Mouse (Mus musculus) CH12.LX (cell line): ENCODE data around the gene Krt75. TPM values are rescaled to one million over a fixed set of nuclear protein-coding genes. Genes with fewer than 3 reads are reported as not detected.
"Not testable (repeated sequence)": the region's sequence is repeated elsewhere in the genome, so short reads cannot be mapped to it uniquely, and the experiment has no call there.

Source experiments
- DNase-seq: peaks from one replicate; pipeline ENCODE4 v3.0.0-alpha.2; 2013; ENCODE audit errors: extremely low read depth
- H3K27ac ChIP-seq: 2 replicates; pipeline ENCODE4 v1.5.1; 2012; ENCODE audit warnings: low read depth, mild to moderate bottlenecking, control low read depth, moderate library complexity; ENCODE audit not compliant: insufficient read depth
- H3K27me3 ChIP-seq: replicated peaks from 2 replicates; pipeline ENCODE3; 2012; ENCODE audit warnings: inconsistent platforms
- H3K36me3 ChIP-seq, 2 experiments: replicated peaks in 1 of 2; 2 replicates each; pipeline versions ENCODE3 to v1.6.1; 2012; ENCODE audit warnings: inconsistent platforms in 1 of 2, low read length in 1 of 2, mild to moderate bottlenecking in 1 of 2, mixed read lengths in 1 of 2, moderate library complexity in 1 of 2; ENCODE audit not compliant: control insufficient read depth in 1 of 2, insufficient read depth in 1 of 2
- H3K4me1 ChIP-seq, 2 experiments: 2 replicates each; pipeline ENCODE4 v1.6.1; 2012; ENCODE audit warnings: inconsistent platforms in 1 of 2, moderate library complexity in 1 of 2; ENCODE audit not compliant: insufficient read depth in 2 of 2, control insufficient read depth in 1 of 2
- H3K4me2 ChIP-seq: 2 replicates; pipeline ENCODE4 v1.6.1; 2012; ENCODE audit warnings: low read depth, mild to moderate bottlenecking, control low read depth; ENCODE audit not compliant: poor library complexity, insufficient read depth, severe bottlenecking
- H3K4me3 ChIP-seq, 3 experiments: fragments of 150-350 bp in 1 of 3; sonication (generic) in 1 of 3; replicated peaks in 1 of 3; 2 replicates each; pipeline versions ENCODE3 to v1.5.1; 2011 to 2012; ENCODE audit warnings: low read depth in 2 of 3, low read length in 2 of 3, mild to moderate bottlenecking in 2 of 3, moderate library complexity in 2 of 3, control low read depth in 1 of 3, improper control_type of control experiment in 1 of 3, inconsistent platforms in 1 of 3, mixed read lengths in 1 of 3; ENCODE audit not compliant: poor library complexity in 1 of 3
- H3K79me2 ChIP-seq: replicated peaks from 2 replicates; pipeline ENCODE4 v1.6.1; 2012; ENCODE audit warnings: mild to moderate bottlenecking, moderate library complexity; ENCODE audit not compliant: control insufficient read depth, poor library complexity, insufficient read depth, severe bottlenecking; ENCODE audit errors: extremely low read depth
- H3K9ac ChIP-seq: 2 replicates; pipeline ENCODE4 v1.6.1; 2012; ENCODE audit warnings: low read depth, mild to moderate bottlenecking, control low read depth, moderate library complexity; ENCODE audit not compliant: insufficient read depth
- H3K9me3 ChIP-seq: replicated peaks from 2 replicates; pipeline ENCODE3; 2012; ENCODE audit warnings: low read length, inconsistent platforms, mixed read lengths
- CTCF ChIP-seq, 2 experiments: IDR thresholded peaks in 1 of 2; conservative IDR thresholded peaks in 1 of 2; 2 replicates each; pipeline ENCODE4 v1.5.1; 2011 to 2012; ENCODE audit warnings: low read depth in 2 of 2, low read length in 2 of 2, improper control_type of control experiment in 1 of 2, inconsistent platforms in 1 of 2, mild to moderate bottlenecking in 1 of 2, moderate library complexity in 1 of 2
- HCFC1 ChIP-seq: IDR thresholded peaks from 2 replicates; pipeline ENCODE4 v1.6.1; 2012; ENCODE audit warnings: low read depth, mild to moderate bottlenecking, inconsistent platforms, low read length, improper control_type of control experiment
- IRF4 ChIP-seq: IDR thresholded peaks from 2 replicates; pipeline ENCODE4 v1.6.1; 2014; ENCODE audit warnings: low read depth, mild to moderate bottlenecking, inconsistent platforms, low read length, improper control_type of control experiment
- MAZ ChIP-seq: IDR thresholded peaks from 2 replicates; pipeline ENCODE4 v1.6.1; 2012; ENCODE audit warnings: low read depth, mild to moderate bottlenecking, inconsistent platforms, low read length, improper control_type of control experiment, moderate library complexity
- MEF2A ChIP-seq: IDR thresholded peaks from 2 replicates; pipeline ENCODE4 v1.6.1; 2014; ENCODE audit warnings: low read depth, mild to moderate bottlenecking, inconsistent platforms, low read length, improper control_type of control experiment, borderline replicate concordance
- MYC ChIP-seq: IDR thresholded peaks from 2 replicates; pipeline ENCODE4 v1.6.1; 2011; ENCODE audit warnings: low read depth, mild to moderate bottlenecking, improper control_type of control experiment, low read length
- RAD21 ChIP-seq: IDR thresholded peaks from 2 replicates; pipeline ENCODE4 v1.6.1; 2011; ENCODE audit warnings: low read depth, mild to moderate bottlenecking, low read length, improper control_type of control experiment, moderate library complexity
- SMC3 ChIP-seq: IDR thresholded peaks from 2 replicates; pipeline ENCODE4 v1.6.1; 2011; ENCODE audit warnings: low read depth, low read length, improper control_type of control experiment
- TCF12 ChIP-seq: IDR thresholded peaks from 2 replicates; pipeline ENCODE4 v1.6.1; 2014; ENCODE audit warnings: low read depth, mild to moderate bottlenecking, inconsistent platforms, low read length, improper control_type of control experiment
- USF1 ChIP-seq: IDR thresholded peaks from 2 replicates; pipeline ENCODE4 v1.6.1; 2014; ENCODE audit warnings: low read depth, mild to moderate bottlenecking, inconsistent platforms, low read length, improper control_type of control experiment
- ZC3H11A ChIP-seq: IDR thresholded peaks from 2 replicates; pipeline ENCODE4 v1.6.1; 2012; ENCODE audit warnings: low read depth, mild to moderate bottlenecking, inconsistent platforms, low read length, improper control_type of control experiment
- ZKSCAN1 ChIP-seq: IDR thresholded peaks from 2 replicates; pipeline ENCODE4 v1.6.1; 2012; ENCODE audit warnings: low read depth, inconsistent platforms, low read length, improper control_type of control experiment, borderline replicate concordance
- dilution Hi-C: fragments of 300-500 bp; cut with MboI; formaldehyde crosslinking; loops from 2 replicates; pipeline ENCODE4 v1.14.3; 2020; ENCODE audit warnings: low sequenced_read_pairs; ENCODE audit not compliant: extremely low pct_unique_long_range_greater_than_20kb, extremely low pct_ligation_motif_present
- in situ Hi-C: fragments of 300-500 bp; cut with MboI; formaldehyde crosslinking; loops from 3 replicates; pipeline ENCODE4 v1.14.3; 2019; ENCODE audit warnings: low sequenced_read_pairs, low pct_ligation_motif_present, low pct_unique_long_range_greater_than_20kb, mixed read lengths
- polyA plus RNA-seq: library from polyadenylated mRNA; unstranded; fragments of >175 nt; gene quantifications from 2 replicates; pipeline ENCODE4 v1.2.1, GENCODE M21; 2012; ENCODE audit warnings: low read depth; ENCODE audit not compliant: insufficient read length
- total RNA-seq, 2 experiments: library from RNA; depleted of rRNA; stranded (reverse); fragments of 300-350 nt in 1 of 2; fragments of >200 nt in 1 of 2; gene quantifications; 2 replicates each; pipeline ENCODE4 v1.2.3; 2012 to 2014

The Krt75 gene
- total and polyA plus RNA-seq, 3 experiments = not detected

DNA sequence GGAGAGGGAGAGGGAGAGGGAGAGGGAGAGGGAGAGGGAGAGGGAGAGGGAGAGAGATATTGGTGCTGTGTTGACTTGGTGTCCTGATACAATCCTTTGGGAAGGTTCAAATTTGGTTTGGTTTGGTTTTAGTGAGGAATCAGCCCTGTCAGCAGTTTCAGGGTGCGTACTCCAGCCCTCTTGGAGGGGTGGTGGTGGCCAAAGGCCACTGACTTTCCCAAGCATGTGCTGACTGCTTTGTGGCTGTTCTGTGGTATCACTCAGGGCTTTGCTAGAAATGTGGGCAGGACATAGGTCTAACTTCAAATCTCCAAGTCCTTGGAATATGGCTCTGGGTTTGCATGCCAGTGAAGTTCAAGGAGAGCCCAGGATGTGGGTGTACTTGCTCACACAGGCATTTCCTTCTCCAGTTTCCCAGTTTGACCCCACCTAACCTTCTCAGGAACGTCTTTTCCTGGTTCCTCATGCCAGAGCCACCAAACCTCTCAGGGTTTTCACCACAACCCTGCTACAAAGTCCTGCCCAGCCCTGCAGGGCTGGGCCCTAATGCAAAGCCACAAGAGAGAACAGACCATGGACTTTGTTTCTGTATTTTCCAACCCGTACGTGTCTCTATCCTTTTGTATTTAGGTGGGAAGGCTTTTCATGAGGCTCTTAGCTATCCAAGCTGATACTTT is 51.0 kb downstream of the Krt75 start:
- H3K27ac ChIP-seq = no peak overlapping the region
- no peak for DNase-seq
- H3K9ac ChIP-seq = no peak overlapping the region
- in situ Hi-C loops = loop anchor here (10.0 kb wide), 1 partner anchor 452 kb away; no protein-coding TSS in a partner anchor
- no peak overlapping the region for H3K4me2 ChIP-seq
- no peaks in the 10 kb centered on the region for H3K36me3 ChIP-seq
- TF ChIP-seq SMC3 (no peak), IRF4 (no peak), TCF12 (no peak), USF1 (no peak), MAZ (no peak), MEF2A (no peak)
- TF ChIP-seq, all 38 proteins: peak for 0
- dilution Hi-C loops = no loop called here
- Histone ChIP-seq H3K9me3 (no peaks in the 10 kb centered on the region), H3K4me1 (no peaks in the 10 kb centered on the region), H3K27me3 (peaks cover 91% of the 10 kb centered on the region), H3K79me2 (no peaks in the 10 kb centered on the region), H3K4me3 (no peak overlapping the region)

DNA sequence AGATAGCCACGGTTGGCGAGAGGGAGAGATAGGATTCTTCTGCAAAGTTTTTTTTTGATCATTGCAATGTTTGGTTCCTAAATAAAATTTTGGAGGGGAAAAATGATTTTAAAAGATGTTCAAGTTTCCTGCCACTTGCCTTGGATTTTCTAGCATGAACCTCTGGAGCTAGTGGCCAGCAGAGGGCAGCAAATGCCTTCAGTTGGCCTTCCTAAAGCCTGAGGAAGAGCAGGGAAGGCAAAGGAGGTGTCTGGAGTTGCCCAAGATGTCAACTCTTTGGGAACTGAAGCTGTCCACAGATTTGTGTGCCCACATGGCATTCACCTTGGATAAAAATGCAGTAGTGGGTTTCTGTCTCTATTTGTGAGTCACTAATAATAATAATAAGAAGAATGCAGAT is 53.9 kb downstream of the Krt75 start:
- no peaks in the 10 kb centered on the region for H3K4me1 ChIP-seq
- dilution Hi-C loops = no loop called here
- TF ChIP-seq RAD21 = peak; percentile 90
- TF ChIP-seq ZC3H11A = peak; percentile 62
- TF ChIP-seq HCFC1 = no peak
- no peak for TF ChIP-seq ZKSCAN1
- TF ChIP-seq MYC = peak; percentile 55; the same call in 1 of the 2 replicates
- peak; percentile 42 to 89 for TF ChIP-seq CTCF (conservative IDR thresholded peaks at IDR 0.05 in 1 of 2, IDR thresholded peaks at IDR 0.05 in 1 of 2; ENCODE audit: low read depth in 2 of 2, low read length in 2 of 2)
- peak; percentile 84 for TF ChIP-seq SMC3
- TF ChIP-seq, all 38 proteins: peak for 5
- peak; percentile 63 for DNase-seq
- in situ Hi-C loops = loop anchor here (10.0 kb wide), 1 partner anchor 455 kb away; no protein-coding TSS in a partner anchor
- no peak overlapping the region for H3K27ac ChIP-seq
- H3K9me3 ChIP-seq = peaks cover 4% of the 10 kb centered on the region
- no peaks in the 10 kb centered on the region for H3K36me3 ChIP-seq
- no peaks in the 10 kb centered on the region for H3K79me2 ChIP-seq
- H3K4me2 ChIP-seq = no peak overlapping the region
- no peak overlapping the region for H3K9ac ChIP-seq
- peaks cover 73% of the 10 kb centered on the region for H3K27me3 ChIP-seq
- H3K4me3 ChIP-seq = no peak overlapping the region

DNA sequence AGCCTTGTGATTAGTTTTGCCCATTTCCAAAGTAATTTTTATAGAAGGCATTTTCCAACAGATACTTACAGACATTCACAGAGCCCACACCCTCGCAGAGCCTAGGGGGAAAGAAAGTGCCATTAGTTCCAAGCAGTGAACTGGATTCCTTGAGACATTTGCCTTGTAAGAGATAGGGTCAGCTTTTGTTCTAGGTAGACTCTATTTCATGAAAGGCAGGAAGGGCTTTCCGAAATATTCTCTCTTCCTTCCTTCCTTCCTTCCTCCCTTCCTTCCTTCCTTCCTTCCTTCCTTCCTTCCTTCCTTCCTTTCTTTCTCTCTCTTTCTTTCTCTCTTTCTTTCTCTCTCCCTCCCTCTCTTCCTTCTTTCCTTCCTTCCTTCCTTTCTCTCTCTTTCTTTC is 56.5 kb downstream of the Krt75 start, which contains the start of gene Gm49425:
Gm49425 (minus strand) TSS at position 101 of the 400 bp plus-strand sequence.
- H3K27ac ChIP-seq, H3K9me3 ChIP-seq, H3K4me1 ChIP-seq, DNase-seq, in situ Hi-C loops, H3K4me2 ChIP-seq, H3K36me3 ChIP-seq, dilution Hi-C loops, H3K4me3 ChIP-seq, H3K79me2 ChIP-seq, H3K9ac ChIP-seq: not testable (repeated sequence)
- peaks cover 76% of the 10 kb centered on the region for H3K27me3 ChIP-seq

Other genes with a start within 250 kb of the Krt75 start
- gene Krt80, start 203.7 kb downstream of the Krt75 start, total RNA-seq (2012; rRNA removed) = not detected in 2 replicates
- not detected in 2 replicates for gene Krt80, start 203.7 kb downstream of the Krt75 start, total RNA-seq (2014; rRNA removed)
- gene Krt80, start 203.7 kb downstream of the Krt75 start, polyA plus RNA-seq = 0.20 TPM in 1 of 2 replicates, not detected in the other
- gene Krt7, start 162.9 kb downstream of the Krt75 start, total RNA-seq (2012; rRNA removed) = 0.55 TPM in 2 replicates
- 0.46 and 0.81 TPM in 2 replicates for gene Krt7, start 162.9 kb downstream of the Krt75 start, total RNA-seq (2014; rRNA removed)
- gene Krt7, start 162.9 kb downstream of the Krt75 start, polyA plus RNA-seq = 2.5 and 4.1 TPM in 2 replicates
- 0.08 TPM in 1 of 2 replicates, not detected in the other for gene Krt87, start 135.1 kb downstream of the Krt75 start, total RNA-seq (2012; rRNA removed)
- gene Krt87, start 135.1 kb downstream of the Krt75 start, total RNA-seq (2014; rRNA removed) = not detected in 2 replicates
- gene Krt87, start 135.1 kb downstream of the Krt75 start, polyA plus RNA-seq = 0.11 and 0.16 TPM in 2 replicates
- gene Krt88, start 126.2 kb downstream of the Krt75 start, total RNA-seq (2012; rRNA removed) = not detected in 2 replicates
- not detected in 2 replicates for gene Krt88, start 126.2 kb downstream of the Krt75 start, total RNA-seq (2014; rRNA removed)
- gene Krt88, start 126.2 kb downstream of the Krt75 start, polyA plus RNA-seq = not detected in 2 replicates
- not detected in 2 replicates for gene Krt81, start 110.2 kb downstream of the Krt75 start, total RNA-seq (2012; rRNA removed)
- gene Krt81, start 110.2 kb downstream of the Krt75 start, total RNA-seq (2014; rRNA removed) = not detected in 2 replicates
- not detected in 2 replicates for gene Krt81, start 110.2 kb downstream of the Krt75 start, polyA plus RNA-seq
- not detected in 2 replicates for gene Krt86, start 100.4 kb downstream of the Krt75 start, total RNA-seq (2012; rRNA removed)
- gene Krt86, start 100.4 kb downstream of the Krt75 start, total RNA-seq (2014; rRNA removed) = not detected in 2 replicates
- not detected in 2 replicates for gene Krt86, start 100.4 kb downstream of the Krt75 start, polyA plus RNA-seq
- gene Krt83, start 82.4 kb downstream of the Krt75 start, total RNA-seq (2012; rRNA removed) = not detected in 2 replicates
- not detected in 2 replicates for gene Krt83, start 82.4 kb downstream of the Krt75 start, total RNA-seq (2014; rRNA removed)
- not detected in 2 replicates for gene Krt83, start 82.4 kb downstream of the Krt75 start, polyA plus RNA-seq
- gene Gm49425, start 56.6 kb downstream of the Krt75 start, total RNA-seq (2012; rRNA removed) = not detected in 2 replicates
- gene Gm49425, start 56.6 kb downstream of the Krt75 start, total RNA-seq (2014; rRNA removed) = not detected in 2 replicates
- not detected in 2 replicates for gene Gm49425, start 56.6 kb downstream of the Krt75 start, polyA plus RNA-seq
- gene Krt84, start 41.1 kb downstream of the Krt75 start, total RNA-seq (2012; rRNA removed) = not detected in 2 replicates
- gene Krt84, start 41.1 kb downstream of the Krt75 start, total RNA-seq (2014; rRNA removed) = not detected in 2 replicates
- gene Krt84, start 41.1 kb downstream of the Krt75 start, polyA plus RNA-seq = not detected in 2 replicates
- not detected in 2 replicates for gene Krt82, start 23.2 kb downstream of the Krt75 start, total RNA-seq (2012; rRNA removed)
- not detected in 2 replicates for gene Krt82, start 23.2 kb downstream of the Krt75 start, total RNA-seq (2014; rRNA removed)
- not detected in 2 replicates for gene Krt82, start 23.2 kb downstream of the Krt75 start, polyA plus RNA-seq
- not detected in 2 replicates for gene Krt90, start 11.0 kb downstream of the Krt75 start, total RNA-seq (2012; rRNA removed)
- gene Krt90, start 11.0 kb downstream of the Krt75 start, total RNA-seq (2014; rRNA removed) = not detected in 2 replicates
- not detected in 2 replicates for gene Krt90, start 11.0 kb downstream of the Krt75 start, polyA plus RNA-seq
- not detected in 2 replicates for gene Gm5414, start 54.3 kb upstream of the Krt75 start, total RNA-seq (2012; rRNA removed)
- not detected in 2 replicates for gene Gm5414, start 54.3 kb upstream of the Krt75 start, total RNA-seq (2014; rRNA removed)
- gene Gm5414, start 54.3 kb upstream of the Krt75 start, polyA plus RNA-seq = not detected in 2 replicates
- not detected in 2 replicates for gene Gm5478, start 73.5 kb upstream of the Krt75 start, total RNA-seq (2012; rRNA removed)
- gene Gm5478, start 73.5 kb upstream of the Krt75 start, total RNA-seq (2014; rRNA removed) = not detected in 2 replicates
- gene Gm5478, start 73.5 kb upstream of the Krt75 start, polyA plus RNA-seq = not detected in 2 replicates
- not detected in 2 replicates for gene Krt6b, start 106.4 kb upstream of the Krt75 start, total RNA-seq (2012; rRNA removed)
- gene Krt6b, start 106.4 kb upstream of the Krt75 start, total RNA-seq (2014; rRNA removed) = not detected in 2 replicates
- not detected in 2 replicates for gene Krt6b, start 106.4 kb upstream of the Krt75 start, polyA plus RNA-seq
- not detected in 2 replicates for gene Krt6a, start 120.4 kb upstream of the Krt75 start, total RNA-seq (2012; rRNA removed)
- gene Krt6a, start 120.4 kb upstream of the Krt75 start, total RNA-seq (2014; rRNA removed) = not detected in 2 replicates
- gene Krt6a, start 120.4 kb upstream of the Krt75 start, polyA plus RNA-seq = not detected in 2 replicates
- not detected in 2 replicates for gene Krt5, start 139.0 kb upstream of the Krt75 start, total RNA-seq (2012; rRNA removed)
- gene Krt5, start 139.0 kb upstream of the Krt75 start, total RNA-seq (2014; rRNA removed) = not detected in 2 replicates
- not detected in 2 replicates for gene Krt5, start 139.0 kb upstream of the Krt75 start, polyA plus RNA-seq
- not detected in 2 replicates for gene Krt71, start 169.2 kb upstream of the Krt75 start, total RNA-seq (2012; rRNA removed)
- not detected in 2 replicates for gene Krt71, start 169.2 kb upstream of the Krt75 start, total RNA-seq (2014; rRNA removed)
- gene Krt71, start 169.2 kb upstream of the Krt75 start, polyA plus RNA-seq = not detected in 2 replicates
- not detected in 2 replicates for gene Krt72, start 212.6 kb upstream of the Krt75 start, total RNA-seq (2012; rRNA removed)
- not detected in 2 replicates for gene Krt72, start 212.6 kb upstream of the Krt75 start, total RNA-seq (2014; rRNA removed)
- gene Krt72, start 212.6 kb upstream of the Krt75 start, polyA plus RNA-seq = not detected in 2 replicates
- gene Krt73, start 228.4 kb upstream of the Krt75 start, total RNA-seq (2012; rRNA removed) = not detected in 2 replicates
- not detected in 2 replicates for gene Krt73, start 228.4 kb upstream of the Krt75 start, total RNA-seq (2014; rRNA removed)
- gene Krt73, start 228.4 kb upstream of the Krt75 start, polyA plus RNA-seq = not detected in 2 replicates
- gene Krt2, start 244.3 kb upstream of the Krt75 start, total RNA-seq (2012; rRNA removed) = not detected in 2 replicates
- gene Krt2, start 244.3 kb upstream of the Krt75 start, total RNA-seq (2014; rRNA removed) = not detected in 2 replicates
- gene Krt2, start 244.3 kb upstream of the Krt75 start, polyA plus RNA-seq = not detected in 2 replicates